Mouse (Mus musculus) forebrain, embryonic 15.5 days (tissue): ENCODE data around the gene Fam241b. TPM values are rescaled to one million over a fixed set of nuclear protein-coding genes. Genes with fewer than 3 reads are reported as not detected.

Experiments
- ATAC-seq: fragments of 200-750 bp; cut with Nextera tagmentation; replicated peaks from 2 replicates; pipeline ENCODE4 v1.8.0; 2017; ENCODE audit warnings: mild to moderate bottlenecking, moderate TSS enrichment, moderate library complexity
- H3K27ac ChIP-seq: fragments of 300-500 bp; sonication (generic); replicated peaks from 2 replicates; pipeline ENCODE4 v1.5.1; 2015; ENCODE audit warnings: mild to moderate bottlenecking, inconsistent platforms
- H3K27me3 ChIP-seq: fragments of 300-500 bp; sonication (generic); 2 replicates; pipeline ENCODE4 v1.6.1; 2015; ENCODE audit warnings: inconsistent platforms
- H3K36me3 ChIP-seq: fragments of 300-500 bp; sonication (generic); 2 replicates; pipeline ENCODE4 v1.6.1; 2015; ENCODE audit warnings: mild to moderate bottlenecking, inconsistent platforms
- H3K4me1 ChIP-seq: fragments of 300-500 bp; sonication (generic); 2 replicates; pipeline ENCODE4 v1.6.1; 2015; ENCODE audit warnings: inconsistent platforms
- H3K4me2 ChIP-seq: fragments of 300-500 bp; sonication (generic); replicated peaks from 2 replicates; pipeline ENCODE4 v1.6.1; 2015; ENCODE audit warnings: mild to moderate bottlenecking, inconsistent platforms
- H3K4me3 ChIP-seq: fragments of 300-500 bp; sonication (generic); 2 replicates; pipeline ENCODE4 v1.5.1; 2015; ENCODE audit warnings: mild to moderate bottlenecking, inconsistent platforms
- H3K9ac ChIP-seq: fragments of 300-500 bp; sonication (generic); replicated peaks from 2 replicates; pipeline ENCODE4 v1.6.1; 2015; ENCODE audit warnings: mild to moderate bottlenecking, inconsistent platforms
- H3K9me3 ChIP-seq: fragments of 300-500 bp; sonication (generic); 2 replicates; pipeline ENCODE4 v1.6.1; 2016; ENCODE audit warnings: inconsistent platforms
- WGBS: fragments of 180-500 bp; shearing (Covaris S2); methylation state at CpG from one replicate; pipeline ENCODE4 v1.1.7; 2015; ENCODE audit warnings: mixed read lengths; 5-methylcytosine and 5-hydroxymethylcytosine counted together
- polyA plus RNA-seq: library from polyadenylated mRNA; unstranded; fragments of >200 nt; fragmentation: Nextera tagmentation; extraction: Ambion mirVana; gene quantifications from 2 replicates; pipeline ENCODE4 v1.2.1, GENCODE M21; 2015

Gene Fam241b
- polyA plus RNA-seq, 1 experiment from 2014 or later = 150 TPM

GRCm38 (mm10) chr10:62127137-62127536 is 16.6 kb downstream of the Fam241b start:
- no peak for ATAC-seq
- Histone ChIP-seq H3K27ac (no peak overlapping the region), H3K36me3 (no peaks in the 10 kb centered on the region), H3K4me3 (no peak overlapping the region), H3K4me2 (no peak overlapping the region), H3K4me1 (peaks cover 19% of the 10 kb centered on the region), H3K9ac (no peak overlapping the region), H3K9me3 (no peaks in the 10 kb centered on the region), H3K27me3 (peaks cover 50% of the 10 kb centered on the region)
- WGBS = 41% methylated on average over 6 of the region's 6 CpGs

GRCm38 (mm10) chr10:62113865-62114647 is 29.7 kb downstream of the Fam241b start:
- H3K4me1 ChIP-seq = peaks cover 19% of the 10 kb centered on the region
- H3K27me3 ChIP-seq = no peaks in the 10 kb centered on the region

DNA sequence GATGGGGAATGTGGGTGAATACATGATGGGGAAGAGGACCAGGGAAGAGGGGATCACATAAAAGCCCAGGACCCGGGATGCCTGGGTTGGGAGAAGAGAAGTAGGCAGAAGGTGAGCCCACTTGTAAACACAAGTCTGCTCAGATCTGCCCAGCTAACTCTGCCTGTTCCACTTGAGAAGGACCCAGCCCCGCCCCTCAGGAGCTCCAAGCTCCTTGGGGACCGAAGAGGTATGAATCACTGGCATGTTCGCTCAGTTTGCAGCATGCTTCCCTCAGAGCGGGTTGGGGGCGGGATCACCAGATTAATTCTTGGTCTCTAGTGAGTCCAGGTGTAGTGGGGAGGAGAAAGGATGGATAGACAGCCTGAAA is 32.5 kb downstream of the Fam241b start:
- H3K27ac ChIP-seq = no peak overlapping the region
- peak overlapping the region; percentile 87 for H3K9ac ChIP-seq
- peak overlapping the region; percentile 74 for H3K4me2 ChIP-seq
- H3K4me3 ChIP-seq = peak overlapping the region; percentile 75
- H3K36me3 ChIP-seq = no peaks in the 10 kb centered on the region
- ATAC-seq = no peak
- H3K27me3 ChIP-seq = no peaks in the 10 kb centered on the region
- no peaks in the 10 kb centered on the region for H3K9me3 ChIP-seq
- WGBS = 41% methylated on average over 6 of the region's 6 CpGs
- H3K4me1 ChIP-seq = peaks cover 22% of the 10 kb centered on the region

More at GRCm38 (mm10) chr10:62113865-62114647, 29.7 kb downstream of the Fam241b start:
- Histone ChIP-seq H3K36me3 (no peaks in the 10 kb centered on the region), H3K9ac (no peak overlapping the region), H3K9me3 (no peaks in the 10 kb centered on the region), H3K4me3 (no peak overlapping the region), H3K27ac (no peak overlapping the region), H3K4me2 (no peak overlapping the region)
- 0 out of 2 replicates have a peak, but pooled peaks have one; percentile 26 for ATAC-seq
- 34% methylated on average over 9 of the region's 9 CpGs for WGBS

DNA sequence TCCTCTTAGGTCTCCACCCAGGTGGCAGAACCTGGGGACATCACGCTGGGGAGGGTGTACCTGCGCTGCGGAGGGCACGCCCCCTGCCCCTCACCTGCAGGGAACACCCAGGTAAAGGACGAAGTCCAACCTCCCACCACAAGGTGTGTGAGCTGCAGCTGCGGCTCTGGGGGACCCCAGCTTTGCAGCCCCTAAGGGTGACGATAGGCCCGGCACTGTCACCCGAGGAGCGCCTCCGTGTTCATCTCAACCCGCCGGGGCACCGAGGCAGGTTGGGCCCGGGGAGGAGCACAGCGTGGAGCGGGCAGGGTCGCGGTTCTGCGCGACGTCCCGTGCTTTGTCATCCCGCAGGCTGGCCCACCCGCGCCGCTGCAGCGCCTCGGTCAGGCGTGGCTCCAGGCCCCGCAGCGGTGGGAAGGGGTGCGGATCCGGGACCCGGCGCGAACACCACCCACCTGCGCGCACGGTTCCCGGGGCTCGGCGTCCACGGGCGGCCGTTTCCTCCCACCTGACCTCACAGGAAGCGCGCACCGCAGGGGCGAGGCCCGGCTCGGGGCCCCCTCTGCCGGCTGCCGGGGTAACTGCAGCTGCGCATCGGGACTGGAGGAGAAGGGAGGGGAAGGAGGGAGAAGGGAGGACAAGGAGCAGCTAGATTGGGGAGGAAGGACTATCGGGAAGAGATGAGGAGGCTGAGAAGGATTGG is 33.1 kb downstream of the Fam241b start:
- under 1% methylated on average over 57 of the region's 57 CpGs for WGBS
- H3K4me2 ChIP-seq = peak overlapping the region; percentile 74
- H3K4me1 ChIP-seq = peaks cover 22% of the 10 kb centered on the region
- ATAC-seq = peak; percentile 86
- H3K4me3 ChIP-seq = peak overlapping the region; percentile 75
- H3K9ac ChIP-seq = peak overlapping the region; percentile 87
- H3K36me3 ChIP-seq = no peaks in the 10 kb centered on the region
- no peaks in the 10 kb centered on the region for H3K9me3 ChIP-seq
- H3K27me3 ChIP-seq = no peaks in the 10 kb centered on the region
- 0 out of 2 replicates have a peak overlapping the region, but pooled peaks have one; percentile 4 for H3K27ac ChIP-seq

GRCm38 (mm10) chr10:62107048-62107447 is 36.7 kb downstream of the Fam241b start:
- no peak for ATAC-seq
- H3K9ac ChIP-seq = no peak overlapping the region
- WGBS = 72% methylated on average over 9 of the region's 9 CpGs
- H3K4me3 ChIP-seq = no peak overlapping the region
- no peaks in the 10 kb centered on the region for H3K36me3 ChIP-seq
- H3K27me3 ChIP-seq = no peaks in the 10 kb centered on the region
- peaks cover 18% of the 10 kb centered on the region for H3K4me1 ChIP-seq
- H3K27ac ChIP-seq = no peak overlapping the region
- H3K4me2 ChIP-seq = no peak overlapping the region
- no peaks in the 10 kb centered on the region for H3K9me3 ChIP-seq

- 31% methylated on average over 7 of the region's 7 CpGs for WGBS
- no peaks in the 10 kb centered on the region for H3K9me3 ChIP-seq
- no peak overlapping the region for H3K9ac ChIP-seq
- H3K36me3 ChIP-seq = no peaks in the 10 kb centered on the region
- no peaks in the 10 kb centered on the region for H3K27me3 ChIP-seq
- H3K4me3 ChIP-seq = no peak overlapping the region
- ATAC-seq = no peak
- H3K4me2 ChIP-seq = no peak overlapping the region
- H3K27ac ChIP-seq = no peak overlapping the region
- H3K4me1 ChIP-seq = peaks cover 34% of the 10 kb centered on the region
Observed at GRCm38 (mm10) chr10:62104835-62105576, 38.7 kb downstream of the Fam241b start.

- Histone ChIP-seq H3K27me3 (no peaks in the 10 kb centered on the region), H3K4me3 (no peak overlapping the region), H3K9ac (no peak overlapping the region), H3K4me1 (peaks cover 29% of the 10 kb centered on the region), H3K9me3 (no peaks in the 10 kb centered on the region), H3K27ac (peak overlapping the region; percentile 88), H3K36me3 (no peaks in the 10 kb centered on the region), H3K4me2 (no peak overlapping the region; the same call in 1 of the 2 replicates)
- ATAC-seq = peak; percentile 84
- 6% methylated on average over 7 of the region's 7 CpGs for WGBS
Observed at GRCm38 (mm10) chr10:62101504-62102439, 41.9 kb downstream of the Fam241b start.

GRCm38 (mm10) chr10:62099749-62100403 is 43.8 kb downstream of the Fam241b start:
- 48% methylated on average over 10 of the region's 10 CpGs for WGBS
- peaks cover 29% of the 10 kb centered on the region for H3K4me1 ChIP-seq
- H3K9me3 ChIP-seq = no peaks in the 10 kb centered on the region
- H3K27me3 ChIP-seq = no peaks in the 10 kb centered on the region
- H3K4me3 ChIP-seq = no peak overlapping the region
- no peak overlapping the region for H3K9ac ChIP-seq
- peak overlapping the region; percentile 88 for H3K27ac ChIP-seq
- peak; percentile 65 for ATAC-seq
- H3K36me3 ChIP-seq = no peaks in the 10 kb centered on the region
- no peak overlapping the region for H3K4me2 ChIP-seq

DNA sequence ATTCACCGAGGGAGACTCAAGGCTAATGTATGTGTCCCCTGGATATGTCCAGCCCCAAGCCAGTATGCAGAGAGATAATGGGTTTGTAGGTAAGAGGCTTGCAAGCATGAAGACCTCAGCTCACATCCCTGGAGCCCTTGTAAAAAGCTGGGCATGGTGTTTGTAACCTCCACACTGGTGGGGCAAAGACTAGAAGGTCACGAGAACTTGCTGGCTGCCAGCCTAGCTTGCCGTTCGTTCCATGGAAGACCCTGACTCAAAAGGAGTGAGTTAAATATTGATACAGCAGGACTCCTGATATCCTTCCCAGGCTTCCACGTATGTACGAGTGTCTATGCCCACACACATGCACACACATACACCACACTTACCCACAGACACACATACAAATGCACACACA is 49.3 kb downstream of the Fam241b start:
- Histone ChIP-seq H3K9ac (no peak overlapping the region), H3K27me3 (no peaks in the 10 kb centered on the region), H3K27ac (no peak overlapping the region), H3K4me1 (no peaks in the 10 kb centered on the region), H3K4me2 (no peak overlapping the region), H3K4me3 (no peak overlapping the region), H3K9me3 (no peaks in the 10 kb centered on the region), H3K36me3 (no peaks in the 10 kb centered on the region)
- ATAC-seq = no peak
- WGBS = 88% methylated on average over 6 of the region's 6 CpGs

- H3K9me3 ChIP-seq = no peaks in the 10 kb centered on the region
- H3K27ac ChIP-seq = no peak overlapping the region
- 79% methylated on average over 7 of the region's 7 CpGs for WGBS
- H3K36me3 ChIP-seq = no peaks in the 10 kb centered on the region
- H3K4me2 ChIP-seq = no peak overlapping the region
- no peak for ATAC-seq
- H3K4me1 ChIP-seq = no peaks in the 10 kb centered on the region
- H3K9ac ChIP-seq = no peak overlapping the region
- H3K4me3 ChIP-seq = no peak overlapping the region
- no peaks in the 10 kb centered on the region for H3K27me3 ChIP-seq
Observed at GRCm38 (mm10) chr10:62093903-62094302, 49.8 kb downstream of the Fam241b start.

- ATAC-seq = no peak
- no peak overlapping the region for H3K9ac ChIP-seq
- H3K4me2 ChIP-seq = no peak overlapping the region
- H3K36me3 ChIP-seq = no peaks in the 10 kb centered on the region
- no peaks in the 10 kb centered on the region for H3K27me3 ChIP-seq
- H3K9me3 ChIP-seq = no peaks in the 10 kb centered on the region
- H3K4me3 ChIP-seq = no peak overlapping the region
- no peaks in the 10 kb centered on the region for H3K4me1 ChIP-seq
- no peak overlapping the region for H3K27ac ChIP-seq
Observed at GRCm38 (mm10) chr10:62089486-62089885, 54.2 kb downstream of the Fam241b start.
